Mouse (Mus musculus): ENCODE results near the gene Kif24.

DNA sequence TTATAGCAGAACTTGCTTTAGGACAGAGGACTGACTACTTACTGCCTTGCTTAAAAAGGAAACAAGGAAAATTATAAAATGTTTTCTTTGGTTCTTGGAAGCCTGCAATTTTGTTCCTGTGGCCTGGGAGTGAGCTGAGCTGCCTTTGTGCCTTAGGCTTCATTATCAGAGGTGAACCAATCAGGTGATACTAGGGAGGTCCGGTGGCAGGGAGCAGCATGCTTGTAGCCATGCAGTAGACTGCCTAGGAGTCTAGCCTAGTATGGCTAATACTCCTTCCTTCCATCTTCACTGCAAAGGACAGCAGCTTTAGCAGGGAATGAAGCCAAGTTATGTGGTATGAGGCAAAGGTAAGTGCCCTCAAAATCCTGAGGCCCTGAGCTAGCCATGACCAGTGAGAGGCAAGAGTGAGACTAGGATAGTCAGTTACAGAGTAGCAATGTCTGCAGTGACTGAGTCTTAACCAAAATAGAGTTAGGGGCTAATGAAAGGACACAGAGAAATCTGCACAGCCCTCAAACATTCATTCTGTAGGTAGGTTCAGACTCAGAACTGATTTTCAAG, 78.2 kb downstream of the Kif24 start:
- TF ChIP-seq CTCF (IDR thresholded peaks at IDR 0.05; ENCODE audit: extremely low read depth, insufficient read depth, insufficient read length, insufficient replicate concordance) (no peak), POLR2A (IDR thresholded peaks at IDR 0.05; ENCODE audit: low read depth, low read length) (no peak)

All from spleen, adult 2 months (tissue).